Mouse (Mus musculus) yolk sac, embryonic 10.5 days (tissue): ENCODE measurements around the gene Ccdc148.

Experiments used
- DNase-seq: peaks from one replicate; pipeline ENCODE4 v3.0.0-alpha.2; 2017; ENCODE audit warnings: low spot score

Gene Ccdc148

DNA sequence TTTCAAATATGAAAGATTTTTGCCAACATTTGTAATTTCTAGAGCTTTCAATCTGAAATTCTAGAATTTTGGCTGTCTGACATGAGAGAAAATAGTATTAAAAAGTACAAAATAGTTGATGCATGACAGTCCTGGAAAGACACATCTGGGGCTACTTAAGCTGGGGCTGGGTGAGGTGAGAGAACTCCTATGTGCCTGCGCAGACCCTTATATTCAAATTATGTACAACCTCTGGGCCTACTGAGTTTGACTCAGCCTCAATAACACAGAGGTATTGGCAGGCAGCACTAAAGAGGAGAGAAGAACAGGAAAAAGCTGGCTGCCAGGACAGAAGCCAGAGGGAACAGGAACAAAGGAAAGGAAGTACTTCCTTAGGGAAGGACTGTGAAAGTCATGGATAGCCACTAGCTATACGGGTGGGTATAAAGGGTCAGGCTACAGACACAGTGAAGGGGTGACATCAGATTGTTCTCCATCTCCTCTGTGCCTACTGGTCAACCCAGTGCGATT is 381.4 kb downstream of the Ccdc148 start:
- DNase-seq, result no peak

DNA sequence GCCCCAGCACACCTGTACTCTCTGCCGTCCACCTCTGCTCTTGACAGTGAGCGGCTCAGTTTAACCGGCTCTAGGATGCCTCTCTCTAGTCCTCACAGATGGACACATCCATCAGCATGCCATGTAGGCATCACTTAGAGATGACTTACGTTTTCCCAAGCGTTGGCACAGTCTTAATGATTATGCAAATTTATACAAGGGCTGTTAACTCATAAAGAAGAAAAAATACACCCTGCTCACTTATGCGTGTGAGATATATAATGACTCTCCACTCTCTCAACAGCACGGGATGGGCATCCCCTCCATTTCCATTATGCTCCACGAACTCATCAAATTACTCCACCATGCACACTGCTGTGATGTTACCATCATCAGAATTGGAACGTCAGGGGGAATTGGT is 386.6 kb downstream of the Ccdc148 start:
- no peak for DNase-seq
